Mouse (Mus musculus) layer of hippocampus, adult 9-11 months (tissue): Measurements from ENCODE around the gene Gm28635.

ENCODE experiments used
- DNase-seq: peaks from one replicate; pipeline ENCODE4 v3.0.0; 2022

The Gm28635 gene

DNA sequence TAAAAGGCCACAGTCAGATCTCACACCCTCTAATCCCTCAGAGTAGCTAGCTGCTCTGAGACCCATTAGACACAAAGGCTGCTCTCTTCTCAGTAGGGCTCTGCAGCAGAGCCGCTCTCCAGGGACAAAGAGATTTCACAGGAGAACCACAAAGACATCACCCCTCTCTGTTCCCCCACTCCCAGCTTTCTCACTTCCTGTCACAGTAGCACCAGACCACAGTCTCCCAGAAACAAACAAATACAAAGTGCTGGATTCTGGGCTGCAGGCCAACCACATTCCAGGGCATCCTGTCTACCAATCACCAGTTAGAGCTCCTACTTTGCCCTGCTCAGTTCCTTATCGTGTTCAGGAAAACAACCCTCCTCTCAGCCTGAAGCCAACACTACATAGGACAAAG is 42.2 kb downstream of the Gm28635 start:
- DNase-seq, result peak; percentile 89

DNA sequence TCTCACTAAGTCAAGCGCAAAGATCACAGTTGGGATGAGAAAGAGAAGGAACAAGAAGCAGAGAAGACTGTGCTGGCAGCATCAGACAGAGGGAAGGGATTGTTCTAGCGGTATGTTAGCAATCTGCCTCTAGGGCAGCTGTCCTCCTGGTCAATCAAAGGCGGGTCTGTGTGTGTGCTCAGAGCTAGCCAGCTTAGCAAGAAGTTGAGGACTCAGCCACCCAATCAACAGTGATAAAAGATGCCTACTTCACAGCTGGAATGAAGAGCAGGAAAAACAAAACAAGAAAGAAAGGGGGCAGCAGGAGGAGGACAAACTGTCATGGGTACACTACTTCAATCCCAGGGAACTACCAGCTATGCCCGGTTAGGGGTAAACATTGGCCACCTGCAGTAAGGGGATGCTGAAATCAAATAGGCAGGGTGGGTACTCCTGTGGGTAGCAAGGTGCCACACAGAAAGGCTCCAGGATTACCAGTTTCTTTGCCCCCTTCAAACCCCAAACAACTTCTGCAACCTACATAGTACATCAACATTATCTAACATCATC is 42.8 kb downstream of the Gm28635 start:
- DNase-seq, result peak; percentile 34

GRCm38 (mm10) chr2:84634006-84634405 is 43.8 kb downstream of the Gm28635 start:
- DNase-seq, result no peak

DNA sequence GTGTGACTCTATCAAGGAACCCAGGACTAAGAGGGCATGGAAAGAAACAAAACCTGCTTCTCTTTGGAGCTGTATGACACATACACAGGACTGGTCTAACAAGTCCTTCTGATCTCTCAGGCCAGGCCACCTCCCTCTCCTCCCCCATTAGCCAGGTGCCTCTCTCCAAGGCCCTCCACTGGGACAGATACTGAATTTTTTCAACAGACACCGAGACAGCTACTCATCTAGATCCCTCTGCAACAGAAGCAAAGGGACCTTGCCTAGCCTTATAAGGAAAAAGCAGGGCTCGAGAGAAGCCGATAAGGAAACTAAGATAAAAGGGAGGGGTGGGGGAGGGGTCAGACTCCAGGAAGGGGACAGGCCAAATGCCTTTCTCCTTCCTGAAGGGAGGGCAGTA is 44.8 kb downstream of the Gm28635 start:
- DNase-seq, result no peak

DNA sequence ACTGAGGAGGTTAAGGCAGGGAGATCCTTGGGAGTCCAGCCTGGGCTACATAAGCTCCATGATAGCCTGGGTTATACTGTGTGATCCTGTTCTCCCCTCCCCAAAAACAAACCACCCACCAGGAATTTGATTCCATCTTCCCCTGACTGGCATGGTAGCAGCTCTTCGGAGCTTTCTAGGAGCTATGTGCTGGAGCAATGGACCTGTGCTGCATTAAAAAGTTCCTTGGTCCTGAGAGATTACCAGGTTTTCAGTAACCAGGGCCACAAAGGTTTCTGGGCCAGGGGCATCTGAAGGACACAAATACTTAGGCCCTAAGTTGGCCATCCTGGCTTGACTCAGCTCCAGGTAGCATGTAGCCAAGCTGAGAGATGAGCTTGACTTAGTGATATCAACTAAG is 45.8 kb downstream of the Gm28635 start:
- no peak for DNase-seq

DNA sequence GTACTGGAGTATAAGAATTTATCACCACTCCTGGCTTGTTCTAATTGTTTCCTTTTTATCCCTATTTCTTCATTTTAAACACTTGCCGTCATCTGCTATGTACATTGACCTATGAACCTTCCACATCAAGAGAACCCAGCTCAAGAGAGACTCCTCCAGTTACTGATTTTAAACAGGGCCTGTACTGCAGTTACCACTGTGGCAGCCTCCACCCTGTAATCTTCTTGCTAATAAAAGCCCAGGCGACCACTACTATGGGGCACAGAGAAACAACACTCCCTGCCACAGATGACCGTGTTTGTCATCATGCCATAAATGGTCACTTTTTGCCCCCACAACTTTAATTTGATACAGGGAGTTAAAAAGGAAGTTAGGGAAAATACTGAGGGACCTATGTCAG is 50.8 kb downstream of the Gm28635 start:
- no peak for DNase-seq

GRCm38 (mm10) chr2:84626366-84626975 is 51.4 kb downstream of the Gm28635 start:
- no peak for DNase-seq

DNA sequence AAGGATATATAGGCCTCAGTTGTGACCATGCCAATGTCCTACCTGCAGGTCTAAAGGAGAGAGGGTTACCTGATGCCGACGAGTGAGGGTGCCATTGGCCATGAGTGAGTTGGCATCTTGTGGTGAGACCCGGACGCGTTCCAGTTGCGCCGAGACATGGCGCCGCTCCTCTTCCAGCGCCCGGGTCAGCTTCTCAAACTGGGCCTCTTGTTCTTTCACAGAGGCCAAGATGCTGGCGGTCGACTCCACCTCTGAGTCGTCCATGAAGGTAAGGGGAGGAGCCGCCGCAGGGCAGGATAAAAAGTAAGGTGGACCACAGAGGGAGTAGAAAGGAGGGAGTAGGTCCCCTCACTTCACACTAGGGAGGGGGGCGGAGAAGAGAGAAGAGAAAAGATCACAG is 53.6 kb downstream of the Gm28635 start:
- no peak for DNase-seq

- no peak for DNase-seq
Measured at GRCm38 (mm10) chr2:84623428-84624119, 54.3 kb downstream of the Gm28635 start.

DNA sequence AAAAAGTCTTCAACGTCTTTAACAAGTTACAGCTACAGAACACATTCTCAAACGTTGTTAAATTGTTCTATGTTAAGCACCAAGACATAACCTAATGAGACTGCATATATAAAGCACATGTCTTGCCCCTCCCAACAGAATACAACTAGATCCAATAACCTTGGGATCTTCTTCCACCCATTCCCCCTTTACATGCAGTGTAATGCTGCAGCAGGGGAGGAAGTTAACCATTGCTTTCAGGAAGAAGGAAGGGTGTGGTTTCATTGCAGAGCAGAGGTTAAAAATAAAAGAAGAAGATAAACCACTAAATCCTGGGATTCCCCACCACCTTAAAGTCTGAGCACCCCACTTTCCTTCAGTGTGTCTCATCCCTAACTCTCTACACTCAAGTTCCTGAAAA is 55.2 kb downstream of the Gm28635 start:
- DNase-seq, result no peak

- DNase-seq, result no peak
Measured at GRCm38 (mm10) chr2:84619646-84620340, 58.0 kb downstream of the Gm28635 start.

DNA sequence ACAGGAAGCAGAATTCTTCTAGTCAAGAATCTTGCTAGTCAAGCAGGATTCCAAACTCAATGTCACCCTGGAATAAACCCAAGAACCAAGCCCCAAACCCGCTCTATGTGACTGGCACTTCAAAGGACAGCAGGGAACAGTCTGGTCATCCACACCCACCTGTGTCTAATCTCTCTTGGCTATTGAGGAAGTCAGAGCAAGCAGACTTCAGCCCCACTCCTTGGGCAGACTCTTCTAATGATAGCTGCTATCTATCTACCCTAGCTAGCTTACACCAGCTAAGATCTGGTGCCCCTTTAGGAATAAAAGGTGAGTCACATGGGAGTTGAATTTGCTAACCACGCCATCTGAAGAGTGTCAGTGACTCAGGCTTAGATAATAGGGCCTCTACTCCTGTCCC is 58.9 kb downstream of the Gm28635 start:
- no peak for DNase-seq

GRCm38 (mm10) chr2:84617637-84618515 is 60.0 kb downstream of the Gm28635 start:
- peak; percentile 65 for DNase-seq

DNA sequence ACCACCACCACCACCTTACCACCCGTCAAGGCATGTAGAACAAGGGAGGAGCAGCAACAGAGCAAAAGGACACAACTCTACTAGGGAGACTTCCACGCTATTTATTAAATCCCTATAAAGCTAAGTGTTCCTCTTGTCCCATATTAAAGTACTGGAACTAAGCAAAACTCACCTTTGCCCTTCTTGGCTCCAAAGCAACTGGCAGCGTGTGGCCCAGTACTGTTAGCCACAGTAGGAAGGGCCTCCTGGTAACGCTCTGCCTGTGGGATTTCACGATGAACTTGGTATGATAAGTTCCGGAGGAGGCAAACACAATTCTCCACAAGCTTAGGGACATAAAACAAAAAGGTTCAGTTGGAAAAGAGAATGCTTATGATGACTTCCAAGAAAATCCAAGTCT is 65.1 kb downstream of the Gm28635 start:
- no peak for DNase-seq

- no peak for DNase-seq
Measured at GRCm38 (mm10) chr2:84607842-84608241, 70.0 kb downstream of the Gm28635 start.

- DNase-seq, result no peak
Measured at GRCm38 (mm10) chr2:84600977-84601376, 76.9 kb downstream of the Gm28635 start.

DNA sequence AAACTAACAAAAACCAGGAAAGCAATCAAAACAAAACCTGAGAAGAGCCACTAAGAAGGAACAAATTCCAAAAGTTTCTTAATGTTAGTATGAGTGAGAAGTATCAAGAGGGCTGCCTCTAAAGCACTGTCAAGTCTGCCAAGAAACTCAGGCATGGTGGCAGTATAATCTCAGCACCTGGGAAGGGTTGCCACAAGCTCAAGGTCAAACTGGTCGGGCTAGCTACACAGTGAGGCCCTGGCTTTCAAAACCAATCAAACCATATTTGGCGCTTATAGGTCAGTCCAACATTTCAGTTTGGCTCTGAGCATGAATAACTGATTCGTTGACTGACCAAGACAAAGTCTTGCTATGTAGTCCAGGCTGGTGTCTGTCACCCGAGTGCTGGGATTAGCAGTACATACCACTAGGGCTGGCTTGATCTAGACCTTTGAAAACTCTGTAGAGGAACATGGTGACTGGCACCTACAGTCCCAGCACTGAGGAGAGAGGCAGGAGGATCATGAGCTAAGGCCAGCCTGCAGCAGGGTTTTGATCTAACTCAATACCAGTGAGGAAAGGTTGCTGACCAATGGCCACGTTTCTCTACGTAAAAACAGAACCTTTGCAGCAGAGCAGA is 78.5 kb downstream of the Gm28635 start:
- DNase-seq, result no peak

- DNase-seq, result no peak
Measured at GRCm38 (mm10) chr2:84597123-84597522, 80.7 kb downstream of the Gm28635 start.

- no peak for DNase-seq
Measured at GRCm38 (mm10) chr2:84592801-84593200, 85.0 kb downstream of the Gm28635 start.

GRCm38 (mm10) chr2:84585700-84586099 is 92.1 kb downstream of the Gm28635 start:
- DNase-seq, result no peak

- no peak for DNase-seq
Measured at GRCm38 (mm10) chr2:84582286-84582685, 95.6 kb downstream of the Gm28635 start.

DNA sequence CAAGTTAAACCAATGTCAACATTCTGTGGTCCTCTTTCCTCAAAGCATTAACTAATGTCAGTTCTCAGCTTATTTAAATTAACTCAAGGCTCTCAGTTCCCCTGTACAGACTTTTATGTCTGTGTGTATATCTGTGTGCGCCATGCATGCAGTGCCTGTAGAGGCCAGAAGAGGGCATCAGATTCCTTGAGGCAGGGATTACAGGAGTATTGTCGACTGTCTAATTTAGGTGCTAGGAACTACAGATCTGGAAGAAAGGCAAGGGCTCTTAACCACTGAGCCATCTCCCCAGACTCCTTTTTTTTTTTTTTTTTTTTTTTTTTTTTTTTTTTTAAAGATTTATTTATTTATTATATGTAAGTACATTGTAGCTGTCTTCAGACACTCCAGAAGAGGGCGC is 96.6 kb downstream of the Gm28635 start:
- no peak for DNase-seq
